Mouse (Mus musculus) kidney, adult 2 months (tissue): ENCODE data around the gene Kif26b. TPM values are rescaled to one million over a fixed set of nuclear protein-coding genes. Genes with fewer than 3 reads are reported as not detected.

Experiments
- DNase-seq: peaks from one replicate; pipeline ENCODE4 v3.0.0; 2021
- H3K27ac ChIP-seq: fragments of 200-500 bp; 2 replicates; pipeline ENCODE4 v1.5.1; 2012; ENCODE audit warnings: low read depth, low read length, control low read depth, inconsistent platforms; ENCODE audit not compliant: insufficient read depth
- H3K27me3 ChIP-seq: fragments of 200-500 bp; replicated peaks from 2 replicates; pipeline ENCODE4 v1.6.1; 2012; ENCODE audit warnings: mild to moderate bottlenecking, moderate library complexity, low read length, inconsistent platforms; ENCODE audit not compliant: control insufficient read depth, insufficient read depth
- H3K36me3 ChIP-seq: fragments of 200-500 bp; 2 replicates; pipeline ENCODE4 v1.6.1; 2012; ENCODE audit warnings: mild to moderate bottlenecking, moderate library complexity, low read length, inconsistent platforms; ENCODE audit not compliant: control insufficient read depth, insufficient read depth
- H3K4me1 ChIP-seq: fragments of 200-500 bp; 2 replicates; pipeline ENCODE4 v1.6.1; 2011; ENCODE audit warnings: low read length; ENCODE audit not compliant: control insufficient read depth, insufficient read depth
- H3K4me3 ChIP-seq: fragments of 200-500 bp; 2 replicates; pipeline ENCODE4 v1.5.1; 2011; ENCODE audit warnings: mild to moderate bottlenecking, low read depth, low read length, control low read depth; ENCODE audit not compliant: insufficient read depth
- CTCF ChIP-seq: fragments of 200-500 bp; conservative IDR thresholded peaks from 2 replicates; pipeline ENCODE4 v1.5.1; 2011; ENCODE audit warnings: low read depth, mild to moderate bottlenecking, control low read depth, low read length, moderate library complexity, mixed read lengths; ENCODE audit not compliant: insufficient read depth, insufficient read length
- POLR2A ChIP-seq: fragments of 200-500 bp; IDR thresholded peaks from one replicate; pipeline ENCODE4 v1.6.1; 2011; ENCODE audit warnings: low read depth, low read length, control low read depth
- WGBS: fragments of 180-500 bp; shearing (Covaris S2); methylation state at CpG from one replicate; pipeline ENCODE4 v1.1.7; 2018; 5-methylcytosine and 5-hydroxymethylcytosine counted together
- polyA plus RNA-seq: library from polyadenylated mRNA; depleted of rRNA; stranded (reverse); fragments of >200 nt; gene quantifications from 2 replicates; pipeline ENCODE4 v1.2.3, GENCODE M21; 2012; rRNA removed

The Kif26b gene
- polyA plus RNA-seq, 1 experiment, result 0.97 TPM

- Histone ChIP-seq H3K36me3 (no peaks in the 10 kb centered on the region), H3K4me1 (no peaks in the 10 kb centered on the region; the same call in 1 of the 2 replicates), H3K4me3 (no peak overlapping the region), H3K27ac (no peak overlapping the region), H3K27me3 (no peaks in the 10 kb centered on the region)
- TF ChIP-seq POLR2A (no peak), CTCF (no peak)
- DNase-seq, result peak; percentile 81
- 27% methylated on average over 1 of the region's 1 CpGs for WGBS
Measured at GRCm38 (mm10) chr1:178988176-178988575, 459.3 kb downstream of the Kif26b start.

Other genes with a start within 250 kb of the Kif26b start
- 28.0 and 54.6 TPM in 2 replicates for gene Cox20, start 210.0 kb upstream of the Kif26b start, polyA plus RNA-seq
- 37.7 and 51.6 TPM in 2 replicates for gene Hnrnpu, start 191.3 kb upstream of the Kif26b start, polyA plus RNA-seq
- gene Efcab2, start 123.0 kb upstream of the Kif26b start, polyA plus RNA-seq, result 0.96 and 1.6 TPM in 2 replicates